15 mouse cellular contexts compared by ENCODE assay signal in the genomic region with DNA sequence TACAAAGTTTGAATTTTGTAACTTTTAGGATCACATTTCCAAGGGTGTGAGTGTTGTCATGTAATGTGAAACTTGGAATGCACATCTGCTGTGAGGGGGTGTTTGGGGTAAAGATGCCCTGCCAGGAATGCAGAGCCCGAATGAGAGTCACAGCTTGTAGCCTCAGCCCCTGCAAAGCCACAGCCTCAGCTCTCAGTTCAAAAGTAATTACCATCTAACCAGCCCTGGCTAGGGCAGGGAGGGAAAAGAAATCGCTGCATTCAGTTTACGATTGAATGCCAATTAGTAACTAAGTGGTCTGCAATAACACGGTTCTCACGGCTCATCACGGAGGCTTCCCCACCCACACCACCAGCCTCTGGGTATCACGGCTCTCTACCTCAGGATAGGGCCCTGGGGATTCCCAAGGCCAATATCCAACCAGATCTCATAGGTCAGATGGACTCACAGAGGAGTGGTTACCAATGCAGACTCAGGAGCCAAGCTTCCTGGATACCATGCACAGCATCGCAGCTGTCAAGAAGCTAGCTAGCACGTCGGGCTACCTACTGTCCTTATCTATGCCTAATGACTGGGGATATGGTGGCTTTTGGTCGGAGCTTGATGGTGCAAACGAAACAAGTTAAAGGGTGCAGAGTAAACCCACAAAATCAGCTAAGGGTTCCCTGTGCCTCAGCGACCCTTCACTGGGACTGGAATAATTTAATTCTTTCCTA.
A peak's percentile ranks its signal among the peaks of the same experiment; 100 is the strongest.
DNase-seq lines count a peak whose midpoint lies in the region; ATAC-seq and TF ChIP-seq lines count a peak whose summit lies in the region.
"Had no signal": no experiment of that assay in that cellular context is flagged by ENCODE, and none has a peak within 500 bp of the region (broad histone marks: within the 10 kb centered on the region; RNA-seq: fewer than 3 reads in every experiment).

No protein-coding gene starts in this region.

- DNase-seq in embryo, embryonic 10 days (ENCODE audit: low spot score) = peak; percentile 41
- DNase-seq in embryo, embryonic 9.5 days (ENCODE audit: extremely low spot score) = no peak
- no peak for DNase-seq in kidney, postnatal 36 days
- DNase-seq in gastrocnemius, postnatal 36 days = no peak
- DNase-seq: layer of hippocampus, adult 9-11 months; liver had no signal

- no peak for TF ChIP-seq POLR2A in myocyte (IDR thresholded peaks at IDR 0.05; ENCODE audit: insufficient read length, low read depth)

- peaks cover 9% of the 10 kb centered on the region for H3K9me3 ChIP-seq in kidney, embryonic 16.5 days (ENCODE audit: low read length)
- H3K9me3 ChIP-seq in embryonic facial prominence, embryonic 15.5 days (replicated peaks) = no peaks in the 10 kb centered on the region
- H3K9me3 ChIP-seq: heart, embryonic 15.5 days; intestine, embryonic 15.5 days; midbrain, embryonic 13.5 days; neural tube, embryonic 12.5 days had no signal

- H3K79me2 ChIP-seq in myocyte (ENCODE audit: control insufficient read depth, insufficient read depth) = no peaks in the 10 kb centered on the region

- H3K36me3 ChIP-seq in kidney, embryonic 16.5 days (ENCODE audit: insufficient read depth, low read length) = no peaks in the 10 kb centered on the region
- no peaks in the 10 kb centered on the region for H3K36me3 ChIP-seq in embryonic facial prominence, embryonic 15.5 days
- no peaks in the 10 kb centered on the region for H3K36me3 ChIP-seq in myocyte (ENCODE audit: control insufficient read depth, insufficient read depth)
- H3K36me3 ChIP-seq: heart, embryonic 15.5 days; intestine, embryonic 15.5 days; midbrain, embryonic 13.5 days; neural tube, embryonic 12.5 days had no signal

- no peak overlapping the region for H3K4me3 ChIP-seq in kidney, embryonic 16.5 days (ENCODE audit: low read length)
- H3K4me3 ChIP-seq in embryonic facial prominence, embryonic 15.5 days (replicated peaks) = no peak overlapping the region
- H3K4me3 ChIP-seq in myocyte = no peak overlapping the region
- H3K4me3 ChIP-seq: heart, embryonic 15.5 days; intestine, embryonic 15.5 days; midbrain, embryonic 13.5 days; neural tube, embryonic 12.5 days had no signal

- no peak overlapping the region; the same call in 1 of the 2 replicates for H3K4me2 ChIP-seq in kidney, embryonic 16.5 days (replicated peaks; ENCODE audit: low read depth, low read length)
- H3K4me2 ChIP-seq in embryonic facial prominence, embryonic 15.5 days (replicated peaks) = 0 out of 2 replicates have a peak overlapping the region, but pooled peaks have one; percentile 15
- peak overlapping the region; percentile 82 for H3K4me2 ChIP-seq in myocyte (ENCODE audit: low read depth)
- H3K4me2 ChIP-seq: heart, embryonic 15.5 days; intestine, embryonic 15.5 days; midbrain, embryonic 13.5 days; neural tube, embryonic 12.5 days had no signal

- H3ac ChIP-seq in myocyte (ENCODE audit: control insufficient read depth, insufficient read length) = no peak overlapping the region

- 0 out of 2 replicates have a peak, but pooled peaks have one; percentile 46 for ATAC-seq in kidney, embryonic 16.5 days (ENCODE audit: low FRiP score, low TSS enrichment)
- ATAC-seq in embryonic facial prominence, embryonic 15.5 days (ENCODE audit: insufficient number of reproducible peaks, low FRiP score, low TSS enrichment, low read depth) = peak; percentile 60; the same call in 1 of the 2 replicates
- no peak for ATAC-seq in megakaryocyte, adult 5-6 weeks (ENCODE audit: poor library complexity, severe bottlenecking)
- ATAC-seq: intestine, embryonic 15.5 days; lung, postnatal 0 days; midbrain, embryonic 13.5 days had no signal

- intact Hi-C loops in gastrocnemius, postnatal 36 days (cut with DNase I) = no loop called here

- 27% methylated on average over 13 of the region's 13 CpGs for WGBS in kidney, embryonic 16.5 days
- WGBS in embryonic facial prominence, embryonic 15.5 days = 19% methylated on average over 13 of the region's 13 CpGs

- peaks cover 3% of the 10 kb centered on the region; the same call in 1 of the 2 replicates for H3K4me1 ChIP-seq in kidney, embryonic 16.5 days (ENCODE audit: insufficient read depth, low read length)
- peaks cover 10% of the 10 kb centered on the region for H3K4me1 ChIP-seq in embryonic facial prominence, embryonic 15.5 days
- H3K4me1 ChIP-seq: heart, embryonic 15.5 days had no signal

- H3K27me3 ChIP-seq in kidney, embryonic 16.5 days (ENCODE audit: insufficient read depth, low read length) = no peaks in the 10 kb centered on the region
- H3K27me3 ChIP-seq in embryonic facial prominence, embryonic 15.5 days = peaks cover 4% of the 10 kb centered on the region; the same call in 1 of the 2 replicates
- no peaks in the 10 kb centered on the region for H3K27me3 ChIP-seq in myocyte (ENCODE audit: control insufficient read depth, insufficient read depth, insufficient read length)
- H3K27me3 ChIP-seq: intestine, embryonic 15.5 days; midbrain, embryonic 13.5 days; neural tube, embryonic 12.5 days had no signal

- H3K9ac ChIP-seq in kidney, embryonic 16.5 days (replicated peaks; ENCODE audit: low read length) = no peak overlapping the region
- H3K9ac ChIP-seq in embryonic facial prominence, embryonic 15.5 days = no peak overlapping the region
- H3K9ac ChIP-seq: heart, embryonic 15.5 days; intestine, embryonic 15.5 days; midbrain, embryonic 13.5 days; neural tube, embryonic 12.5 days had no signal

- H3K27ac ChIP-seq in kidney, embryonic 16.5 days (ENCODE audit: low read length) = no peak overlapping the region
- no peak overlapping the region for H3K27ac ChIP-seq in embryonic facial prominence, embryonic 15.5 days (replicated peaks)
- H3K27ac ChIP-seq: heart, embryonic 15.5 days; intestine, embryonic 15.5 days; midbrain, embryonic 13.5 days; neural tube, embryonic 12.5 days had no signal

TF ChIP-seq in myocyte, 11 proteins besides CTCF, POLR2A, EP300 and RAD21:
- TF ChIP-seq MYOD1 (IDR thresholded peaks at IDR 0.05; ENCODE audit: control insufficient read depth in 1 of 3, insufficient read length in 2 of 3, low read depth in 2 of 3) (peak in 2 of 3 experiments; percentile 76), POLR2AphosphoS2 (IDR thresholded peaks at IDR 0.05; ENCODE audit: insufficient read length, low read depth) (no peak), MYOG (IDR thresholded peaks at IDR 0.05; ENCODE audit: control insufficient read depth in 1 of 3, insufficient read depth in 1 of 3, insufficient read length in 2 of 3, low read depth in 2 of 3) (peak in 2 of 3 experiments; percentile 40 to 71), TCF3 (IDR thresholded peaks at IDR 0.05; ENCODE audit: insufficient read length, low read depth) (no peak), TCF12 (IDR thresholded peaks at IDR 0.05; ENCODE audit: insufficient read depth, poor library complexity, severe bottlenecking) (peak; percentile 63), REST (IDR thresholded peaks at IDR 0.05; ENCODE audit: insufficient read depth, insufficient read length) (no peak)
TF ChIP-seq in myocyte: peak in this region for 3.
